Mouse (Mus musculus) lung, adult 2 months (tissue): ENCODE results near the gene Orm3.
"Not testable (repeated sequence)": the region's sequence is repeated elsewhere in the genome, so short reads cannot be mapped to it uniquely, and the experiment has no call there.

Source experiments
- CTCF ChIP-seq: fragments of 200-500 bp; IDR thresholded peaks from 2 replicates; pipeline ENCODE4 v1.5.1; 2011; ENCODE audit warnings: mild to moderate bottlenecking, low read length, control low read depth; ENCODE audit not compliant: insufficient read depth
- POLR2A ChIP-seq: fragments of 200-500 bp; IDR thresholded peaks from 2 replicates; pipeline ENCODE4 v1.6.1; 2011; ENCODE audit warnings: low read depth, mild to moderate bottlenecking, control low read depth, low read length, borderline replicate concordance; ENCODE audit errors: extremely low read depth

- TF ChIP-seq CTCF = peak; percentile 66
- not testable (repeated sequence) for TF ChIP-seq POLR2A
Observed at GRCm38 (mm10) chr4:63319566-63319965, 36.4 kb upstream of the Orm3 start.
